Mouse (Mus musculus) gastrocnemius, postnatal 36 days (tissue): ENCODE results near the gene Tsen34. TPM values are rescaled to one million over a fixed set of nuclear protein-coding genes. Genes with fewer than 3 reads are reported as not detected.
"Not testable (repeated sequence)": the region's sequence is repeated elsewhere in the genome, so short reads cannot be mapped to it uniquely, and the experiment has no call there.

Experiments used
- DNase-seq, 2 experiments: peaks; one replicate each; pipeline ENCODE4 v3.0.0; 2022
- intact Hi-C: fragments of 180-260 bp; cut with DNase I; formaldehyde crosslinking; loops from one replicate; pipeline ENCODE4 v1.15.1; 2025
- microRNA-seq, 2 experiments: library from miRNA; unstranded; fragments of <30 nt; microRNA quantifications; one replicate each; pipeline ENCODE4 v1.2.0; 2021
- total RNA-seq, 2 experiments: library from RNA; stranded (reverse); gene quantifications; 2 replicates each; pipeline ENCODE4 v1.2.3; 2021

Gene Tsen34
- total RNA-seq, 2 experiments from 2014 or later, result 26.6 to 27.9 TPM

GRCm38 (mm10) chr7:3708447-3708980 lies 15.9 kb downstream of the Tsen34 start:
- intact Hi-C loops, result loop anchor here (10.0 kb wide), 1 partner anchor 426 kb away; the partner anchor contains the start of gene Leng8
- DNase-seq, result not testable (repeated sequence)

- DNase-seq, result no peak
- intact Hi-C loops, result loop anchor here (10.0 kb wide), 1 partner anchor 426 kb away; the partner anchor contains the start of gene Leng8
Measured at GRCm38 (mm10) chr7:3709000-3709399, 16.3 kb downstream of the Tsen34 start.

- intact Hi-C loops, result no loop called here
- DNase-seq, result no peak
Measured at GRCm38 (mm10) chr7:3712264-3712942, 19.7 kb downstream of the Tsen34 start.

- no peak for DNase-seq
Measured at GRCm38 (mm10) chr7:3715249-3715648, 22.6 kb downstream of the Tsen34 start.

GRCm38 (mm10) chr7:3720268-3720667 lies 27.6 kb downstream of the Tsen34 start, which contains the start of gene Pirb:
Pirb (minus strand) TSS chr7:3720391.
- intact Hi-C loops, DNase-seq: not testable (repeated sequence)

More at GRCm38 (mm10) chr7:3715249-3715648, 22.6 kb downstream of the Tsen34 start:
- intact Hi-C loops, result no loop called here

GRCm38 (mm10) chr7:3725459-3725858 lies 32.8 kb downstream of the Tsen34 start:
- intact Hi-C loops, DNase-seq: not testable (repeated sequence)

GRCm38 (mm10) chr7:3732675-3733074 lies 40.0 kb downstream of the Tsen34 start:
- DNase-seq, intact Hi-C loops: not testable (repeated sequence)

Small RNAs within 50 kb of the gene (microRNA-seq; reads per million reads assigned to microRNA genes)
- gene Mir3572, result 0 to 0.72 reads per million in 2 experiments

Other genes starting within 250 kb of the Tsen34 start
- gene Tarm1, start 190.2 kb upstream of the Tsen34 start, total RNA-seq, result not detected
- gene Oscar, start 76.7 kb upstream of the Tsen34 start, total RNA-seq, result not detected
- 100 to 1,000 TPM; 868 to 976 TPM for gene Ndufa3, start 75.5 kb upstream of the Tsen34 start, total RNA-seq
- gene Tfpt, start 62.9 kb upstream of the Tsen34 start, total RNA-seq, result 10 to 100 TPM; 12.8 to 17.0 TPM
- gene Prpf31, start 62.9 kb upstream of the Tsen34 start, total RNA-seq, result 10 to 100 TPM; 20.9 to 21.7 TPM
- 10 to 100 TPM; 13.3 to 19.8 TPM for gene Cnot3, start 47.6 kb upstream of the Tsen34 start, total RNA-seq
- gene Leng1, start 27.0 kb upstream of the Tsen34 start, total RNA-seq, result 1 to 10 TPM; 3.3 to 6.1 TPM
- gene Tmc4, start 15.3 kb upstream of the Tsen34 start, total RNA-seq, result under 1 TPM; 0.43 to 0.94 TPM
- 10 to 100 TPM in 1 of 2 experiments, 1 to 10 TPM in 1; 8.4 to 10.2 TPM for gene Mboat7, start 660 bp downstream of the Tsen34 start, total RNA-seq
- 100 to 1,000 TPM; 353 to 420 TPM for gene Rps9, start 11.1 kb downstream of the Tsen34 start, total RNA-seq
- under 1 TPM; 0.61 to 0.89 TPM for gene Pirb, start 27.5 kb downstream of the Tsen34 start, total RNA-seq
- gene Gm15448, start 132.8 kb downstream of the Tsen34 start, total RNA-seq, result under 1 TPM; 0.15 to 0.20 TPM
- gene Pira2, start 152.2 kb downstream of the Tsen34 start, total RNA-seq, result under 1 TPM in 1 of 2 experiments, not detected in 1; 0.37 TPM
- under 1 TPM in 1 of 2 experiments, not detected in 1; 0.20 TPM for gene Gm14548, start 205.3 kb downstream of the Tsen34 start, total RNA-seq
- gene Lilra6, start 222.6 kb downstream of the Tsen34 start, total RNA-seq, result not detected